Mouse (Mus musculus) midbrain, embryonic 11.5 days (tissue): Measurements from ENCODE around the gene Crim1. TPM values are rescaled to one million over a fixed set of nuclear protein-coding genes. Genes with fewer than 3 reads are reported as not detected.

ENCODE experiments used
- ATAC-seq: fragments of 200-750 bp; cut with Nextera tagmentation; 2 replicates; pipeline ENCODE4 v1.8.0; 2017; ENCODE audit warnings: moderate TSS enrichment, moderate library complexity; ENCODE audit not compliant: low FRiP score
- DNase-seq: peaks from one replicate; pipeline ENCODE4 v3.0.0; 2015; ENCODE audit warnings: low spot score; ENCODE audit errors: missing footprints
- H3K27ac ChIP-seq: fragments of 300-500 bp; sonication (generic); 2 replicates; pipeline ENCODE4 v1.5.1; 2014; ENCODE audit warnings: low read depth, low read length
- H3K27me3 ChIP-seq: fragments of 300-500 bp; sonication (generic); 2 replicates; pipeline ENCODE4 v1.6.1; 2014; ENCODE audit warnings: mild to moderate bottlenecking, low read length, moderate library complexity, mixed read lengths; ENCODE audit not compliant: control insufficient read depth, insufficient read depth
- H3K36me3 ChIP-seq: fragments of 300-500 bp; sonication (generic); 2 replicates; pipeline ENCODE4 v1.6.1; 2014; ENCODE audit warnings: mild to moderate bottlenecking, low read length, moderate library complexity, mixed read lengths; ENCODE audit not compliant: control insufficient read depth, insufficient read depth
- H3K4me1 ChIP-seq: fragments of 300-500 bp; sonication (generic); 2 replicates; pipeline ENCODE4 v1.6.1; 2014; ENCODE audit warnings: low read length; ENCODE audit not compliant: control insufficient read depth, insufficient read depth
- H3K4me2 ChIP-seq: fragments of 300-500 bp; sonication (generic); 2 replicates; pipeline ENCODE4 v1.6.1; 2014; ENCODE audit warnings: mild to moderate bottlenecking, moderate library complexity
- H3K4me3 ChIP-seq: fragments of 300-500 bp; sonication (generic); 2 replicates; pipeline ENCODE4 v1.5.1; 2014; ENCODE audit warnings: low read depth, low read length
- H3K9ac ChIP-seq: fragments of 300-500 bp; sonication (generic); 2 replicates; pipeline ENCODE4 v1.6.1; 2014; ENCODE audit warnings: low read length
- H3K9me3 ChIP-seq: fragments of 300-500 bp; sonication (generic); 2 replicates; pipeline ENCODE4 v1.6.1; 2016; ENCODE audit warnings: low read length; ENCODE audit not compliant: control insufficient read depth
- WGBS: fragments of 180-500 bp; shearing (Covaris S2); extraction: QIAGEN DNeasy Blood & Tissue Kit; methylation state at CpG from one replicate; pipeline ENCODE4 v1.1.7; 2014; 5-methylcytosine and 5-hydroxymethylcytosine counted together
- polyA plus RNA-seq: library from polyadenylated mRNA; unstranded; fragments of >200 nt; fragmentation: Nextera tagmentation; extraction: Ambion mirVana; gene quantifications from 2 replicates; pipeline ENCODE4 v1.2.1, GENCODE M21; 2014

Crim1 gene
- polyA plus RNA-seq, 1 experiment from 2014 or later = 4.4 TPM

GRCm38 (mm10) chr17:78221007-78221642, 21.1 kb downstream of the Crim1 start:
- WGBS = 86% methylated on average over 8 of the region's 8 CpGs
- Histone ChIP-seq H3K9ac (no peak overlapping the region), H3K27me3 (no peaks in the 10 kb centered on the region), H3K36me3 (no peaks in the 10 kb centered on the region; the same call in 1 of the 2 replicates), H3K4me2 (no peak overlapping the region), H3K4me1 (no peaks in the 10 kb centered on the region), H3K4me3 (no peak overlapping the region), H3K27ac (no peak overlapping the region), H3K9me3 (no peaks in the 10 kb centered on the region)
- no peak for ATAC-seq
- no peak for DNase-seq

- Histone ChIP-seq H3K4me1 (no peaks in the 10 kb centered on the region), H3K4me2 (no peak overlapping the region), H3K9ac (no peak overlapping the region), H3K9me3 (no peaks in the 10 kb centered on the region), H3K27ac (no peak overlapping the region), H3K27me3 (no peaks in the 10 kb centered on the region), H3K4me3 (no peak overlapping the region), H3K36me3 (no peaks in the 10 kb centered on the region; the same call in 1 of the 2 replicates)
- no peak for DNase-seq
- WGBS = 96% methylated on average over 1 of the region's 1 CpGs
- ATAC-seq = no peak
Observed at GRCm38 (mm10) chr17:78221860-78222259, 21.8 kb downstream of the Crim1 start.

GRCm38 (mm10) chr17:78223988-78224387, 23.9 kb downstream of the Crim1 start:
- H3K4me2 ChIP-seq = no peak overlapping the region
- H3K36me3 ChIP-seq = no peaks in the 10 kb centered on the region
- no peaks in the 10 kb centered on the region for H3K27me3 ChIP-seq
- WGBS = 77% methylated on average over 10 of the region's 10 CpGs
- no peak overlapping the region for H3K4me3 ChIP-seq
- no peaks in the 10 kb centered on the region for H3K4me1 ChIP-seq
- H3K9me3 ChIP-seq = no peaks in the 10 kb centered on the region
- no peak for DNase-seq
- H3K9ac ChIP-seq = no peak overlapping the region
- H3K27ac ChIP-seq = no peak overlapping the region
- ATAC-seq = no peak

- WGBS = 65% methylated on average over 5 of the region's 5 CpGs
- Histone ChIP-seq H3K9ac (no peak overlapping the region), H3K36me3 (no peaks in the 10 kb centered on the region), H3K4me3 (no peak overlapping the region), H3K27ac (no peak overlapping the region), H3K4me1 (no peaks in the 10 kb centered on the region), H3K9me3 (no peaks in the 10 kb centered on the region), H3K4me2 (no peak overlapping the region), H3K27me3 (no peaks in the 10 kb centered on the region)
- ATAC-seq (no peak), DNase-seq (no peak)
Observed at GRCm38 (mm10) chr17:78225547-78225946, 25.5 kb downstream of the Crim1 start.

- no peaks in the 10 kb centered on the region for H3K36me3 ChIP-seq
- H3K4me1 ChIP-seq = no peaks in the 10 kb centered on the region
- WGBS = 93% methylated on average over 3 of the region's 3 CpGs
- no peaks in the 10 kb centered on the region for H3K27me3 ChIP-seq
- H3K27ac ChIP-seq = no peak overlapping the region
- H3K4me3 ChIP-seq = no peak overlapping the region
- no peak for DNase-seq
- no peaks in the 10 kb centered on the region for H3K9me3 ChIP-seq
- H3K4me2 ChIP-seq = no peak overlapping the region
- ATAC-seq = no peak
- no peak overlapping the region for H3K9ac ChIP-seq
Observed at GRCm38 (mm10) chr17:78227211-78227610, 27.2 kb downstream of the Crim1 start.

- ATAC-seq = no peak
- Histone ChIP-seq H3K9ac (no peak overlapping the region), H3K27ac (no peak overlapping the region), H3K36me3 (no peaks in the 10 kb centered on the region), H3K4me1 (no peaks in the 10 kb centered on the region), H3K27me3 (no peaks in the 10 kb centered on the region), H3K9me3 (no peaks in the 10 kb centered on the region), H3K4me3 (no peak overlapping the region), H3K4me2 (no peak overlapping the region)
- WGBS = 95% methylated on average over 5 of the region's 5 CpGs
- DNase-seq = no peak
Observed at GRCm38 (mm10) chr17:78231567-78231966, 31.5 kb downstream of the Crim1 start.

GRCm38 (mm10) chr17:78232703-78233102, 32.7 kb downstream of the Crim1 start:
- Histone ChIP-seq H3K4me2 (no peak overlapping the region), H3K36me3 (no peaks in the 10 kb centered on the region), H3K27me3 (no peaks in the 10 kb centered on the region), H3K9me3 (no peaks in the 10 kb centered on the region), H3K9ac (no peak overlapping the region), H3K4me3 (no peak overlapping the region), H3K27ac (no peak overlapping the region), H3K4me1 (no peaks in the 10 kb centered on the region)
- no peak for ATAC-seq
- WGBS = 88% methylated on average over 13 of the region's 13 CpGs
- DNase-seq = no peak

GRCm38 (mm10) chr17:78233873-78234272, 33.8 kb downstream of the Crim1 start:
- no peak for DNase-seq
- no peaks in the 10 kb centered on the region for H3K4me1 ChIP-seq

GRCm38 (mm10) chr17:78236126-78236525, 36.1 kb downstream of the Crim1 start:
- H3K9me3 ChIP-seq = no peaks in the 10 kb centered on the region
- no peak for DNase-seq
- ATAC-seq = no peak
- H3K4me2 ChIP-seq = no peak overlapping the region
- no peak overlapping the region for H3K4me3 ChIP-seq
- 94% methylated on average over 12 of the region's 12 CpGs for WGBS
- no peak overlapping the region for H3K9ac ChIP-seq
- H3K27ac ChIP-seq = no peak overlapping the region
- H3K27me3 ChIP-seq = no peaks in the 10 kb centered on the region
- H3K36me3 ChIP-seq = no peaks in the 10 kb centered on the region; the same call in 1 of the 2 replicates
- no peaks in the 10 kb centered on the region for H3K4me1 ChIP-seq

More at GRCm38 (mm10) chr17:78233873-78234272, 33.8 kb downstream of the Crim1 start:
- H3K4me3 ChIP-seq = no peak overlapping the region
- H3K9me3 ChIP-seq = no peaks in the 10 kb centered on the region
- H3K4me2 ChIP-seq = no peak overlapping the region
- H3K36me3 ChIP-seq = no peaks in the 10 kb centered on the region
- no peak for ATAC-seq
- 93% methylated on average over 6 of the region's 6 CpGs for WGBS
- H3K27ac ChIP-seq = no peak overlapping the region
- H3K9ac ChIP-seq = no peak overlapping the region
- no peaks in the 10 kb centered on the region for H3K27me3 ChIP-seq
